Mouse (Mus musculus): Measurements from ENCODE around the gene Zcchc7. TPM values are rescaled to one million over a fixed set of nuclear protein-coding genes. Genes with fewer than 3 reads are reported as not detected.
"Not testable (repeated sequence)": the region's sequence is repeated elsewhere in the genome, so short reads cannot be mapped to it uniquely, and the experiment has no call there.

Zcchc7 gene
- polyA plus RNA-seq, 1 experiment, result 16.5 TPM

GRCm38 (mm10) chr4:44920831-44921230 lies 165.2 kb downstream of the Zcchc7 start:
- Histone ChIP-seq H3K27ac (replicated peaks; ENCODE audit: low read depth, low read length) (no peak overlapping the region), H3K4me1 (ENCODE audit: control insufficient read depth, insufficient read depth, insufficient read length, low read length) (no peaks in the 10 kb centered on the region), H3K4me3 (ENCODE audit: insufficient read depth, low read depth, low read length) (no peak overlapping the region)

- H3K4me3 ChIP-seq (ENCODE audit: insufficient read depth, low read depth, low read length), result no peak overlapping the region
- H3K27ac ChIP-seq (replicated peaks; ENCODE audit: low read depth, low read length), result no peak overlapping the region
- H3K4me1 ChIP-seq (ENCODE audit: control insufficient read depth, insufficient read depth, insufficient read length, low read length), result no peaks in the 10 kb centered on the region
Observed at GRCm38 (mm10) chr4:44922466-44923128, 166.9 kb downstream of the Zcchc7 start.

GRCm38 (mm10) chr4:44923129-44923481 lies 167.4 kb downstream of the Zcchc7 start:
- no peak overlapping the region for H3K4me3 ChIP-seq (ENCODE audit: insufficient read depth, low read depth, low read length)
- no peaks in the 10 kb centered on the region for H3K4me1 ChIP-seq (ENCODE audit: control insufficient read depth, insufficient read depth, insufficient read length, low read length)

GRCm38 (mm10) chr4:44927934-44928333 lies 172.3 kb downstream of the Zcchc7 start:
- Histone ChIP-seq H3K4me1 (ENCODE audit: control insufficient read depth, insufficient read depth, insufficient read length, low read length) (no peaks in the 10 kb centered on the region), H3K4me3 (ENCODE audit: insufficient read depth, low read depth, low read length) (no peak overlapping the region), H3K27ac (replicated peaks; ENCODE audit: low read depth, low read length) (no peak overlapping the region)

More at GRCm38 (mm10) chr4:44923129-44923481, 167.4 kb downstream of the Zcchc7 start:
- no peak overlapping the region for H3K27ac ChIP-seq (replicated peaks; ENCODE audit: low read depth, low read length)

GRCm38 (mm10) chr4:44928790-44929189 lies 173.1 kb downstream of the Zcchc7 start:
- no peak overlapping the region for H3K27ac ChIP-seq (replicated peaks; ENCODE audit: low read depth, low read length)
- no peaks in the 10 kb centered on the region for H3K4me1 ChIP-seq (ENCODE audit: control insufficient read depth, insufficient read depth, insufficient read length, low read length)
- no peak overlapping the region for H3K4me3 ChIP-seq (ENCODE audit: insufficient read depth, low read depth, low read length)

GRCm38 (mm10) chr4:44930406-44930805 lies 174.7 kb downstream of the Zcchc7 start:
- Histone ChIP-seq H3K27ac (replicated peaks; ENCODE audit: low read depth, low read length) (no peak overlapping the region), H3K4me3 (ENCODE audit: insufficient read depth, low read depth, low read length) (no peak overlapping the region)

GRCm38 (mm10) chr4:44931732-44932131 lies 176.1 kb downstream of the Zcchc7 start:
- H3K4me3 ChIP-seq (ENCODE audit: insufficient read depth, low read depth, low read length), result no peak overlapping the region
- no peak overlapping the region for H3K27ac ChIP-seq (replicated peaks; ENCODE audit: low read depth, low read length)
- H3K4me1 ChIP-seq (ENCODE audit: control insufficient read depth, insufficient read depth, insufficient read length, low read length), result no peaks in the 10 kb centered on the region

More at GRCm38 (mm10) chr4:44930406-44930805, 174.7 kb downstream of the Zcchc7 start:
- H3K4me1 ChIP-seq (ENCODE audit: control insufficient read depth, insufficient read depth, insufficient read length, low read length), result no peaks in the 10 kb centered on the region

GRCm38 (mm10) chr4:44938359-44939340 lies 183.0 kb downstream of the Zcchc7 start:
- H3K27ac ChIP-seq (replicated peaks; ENCODE audit: low read depth, low read length), result no peak overlapping the region
- no peaks in the 10 kb centered on the region for H3K4me1 ChIP-seq (ENCODE audit: control insufficient read depth, insufficient read depth, insufficient read length, low read length)
- no peak overlapping the region for H3K4me3 ChIP-seq (ENCODE audit: insufficient read depth, low read depth, low read length)

- no peak overlapping the region for H3K27ac ChIP-seq (replicated peaks; ENCODE audit: low read depth, low read length)
- no peaks in the 10 kb centered on the region for H3K4me1 ChIP-seq (ENCODE audit: control insufficient read depth, insufficient read depth, insufficient read length, low read length)
- H3K4me3 ChIP-seq (ENCODE audit: insufficient read depth, low read depth, low read length), result no peak overlapping the region
Observed at GRCm38 (mm10) chr4:44939576-44940249, 184.0 kb downstream of the Zcchc7 start.

- Histone ChIP-seq H3K4me3 (ENCODE audit: insufficient read depth, low read depth, low read length) (no peak overlapping the region), H3K27ac (replicated peaks; ENCODE audit: low read depth, low read length) (no peak overlapping the region), H3K4me1 (ENCODE audit: control insufficient read depth, insufficient read depth, insufficient read length, low read length) (no peaks in the 10 kb centered on the region)
Observed at GRCm38 (mm10) chr4:44940286-44940685, 184.6 kb downstream of the Zcchc7 start.

- no peaks in the 10 kb centered on the region for H3K4me1 ChIP-seq (ENCODE audit: control insufficient read depth, insufficient read depth, insufficient read length, low read length)
- H3K27ac ChIP-seq (replicated peaks; ENCODE audit: low read depth, low read length), result no peak overlapping the region
- H3K4me3 ChIP-seq (ENCODE audit: insufficient read depth, low read depth, low read length), result no peak overlapping the region
Observed at GRCm38 (mm10) chr4:44942237-44942636, 186.6 kb downstream of the Zcchc7 start.

- Histone ChIP-seq H3K4me3 (ENCODE audit: insufficient read depth, low read depth, low read length) (no peak overlapping the region), H3K27ac (replicated peaks; ENCODE audit: low read depth, low read length) (no peak overlapping the region), H3K4me1 (ENCODE audit: control insufficient read depth, insufficient read depth, insufficient read length, low read length) (no peaks in the 10 kb centered on the region)
Observed at GRCm38 (mm10) chr4:44943480-44943879, 187.8 kb downstream of the Zcchc7 start.

GRCm38 (mm10) chr4:44944426-44945075 lies 188.9 kb downstream of the Zcchc7 start:
- Histone ChIP-seq H3K4me3 (ENCODE audit: insufficient read depth, low read depth, low read length) (no peak overlapping the region), H3K27ac (replicated peaks; ENCODE audit: low read depth, low read length) (no peak overlapping the region), H3K4me1 (ENCODE audit: control insufficient read depth, insufficient read depth, insufficient read length, low read length) (no peaks in the 10 kb centered on the region)

- H3K4me3 ChIP-seq (ENCODE audit: insufficient read depth, low read depth, low read length); H3K4me1 ChIP-seq (ENCODE audit: control insufficient read depth, insufficient read depth, insufficient read length, low read length); H3K27ac ChIP-seq (replicated peaks; ENCODE audit: low read depth, low read length): not testable (repeated sequence)
Observed at GRCm38 (mm10) chr4:44946126-44946525, 190.4 kb downstream of the Zcchc7 start.

GRCm38 (mm10) chr4:44947464-44947863 lies 191.8 kb downstream of the Zcchc7 start:
- no peaks in the 10 kb centered on the region for H3K4me1 ChIP-seq (ENCODE audit: control insufficient read depth, insufficient read depth, insufficient read length, low read length)
- no peak overlapping the region for H3K4me3 ChIP-seq (ENCODE audit: insufficient read depth, low read depth, low read length)
- H3K27ac ChIP-seq (replicated peaks; ENCODE audit: low read depth, low read length), result no peak overlapping the region

All from brown adipose tissue, adult 24 weeks (tissue).